Mouse (Mus musculus) megakaryocyte-erythroid progenitor cell, adult 5-6 weeks (primary cell): ENCODE results near the gene Dnah2. TPM values are rescaled to one million over a fixed set of nuclear protein-coding genes. Genes with fewer than 3 reads are reported as not detected.

Source experiments
- ATAC-seq: replicated peaks from 2 replicates; pipeline ENCODE4 v1.8.0; 2016; ENCODE audit warnings: mild to moderate bottlenecking, inconsistent platforms; ENCODE audit not compliant: severe bottlenecking, poor library complexity, low FRiP score, low TSS enrichment
- total RNA-seq, 2 experiments: library from RNA; stranded (forward) in 1 of 2; stranded (reverse) in 1 of 2; fragments of 200-1000, 215-1000 nt in 1 of 2; fragments of >200 nt in 1 of 2; fragmentation: Nextera tagmentation in 1 of 2; gene quantifications; 2 replicates each; pipeline ENCODE4 v1.2.3; 2014 to 2017

The Dnah2 gene
- total RNA-seq, 2 experiments from 2014 or later: not detected

- peak; percentile 47; the same call in 1 of the 2 replicates for ATAC-seq
Observed at GRCm38 (mm10) chr11:69428751-69429150, 120.2 kb downstream of the Dnah2 start.

- ATAC-seq: no peak
Observed at GRCm38 (mm10) chr11:69426246-69426645, 122.7 kb downstream of the Dnah2 start.

GRCm38 (mm10) chr11:69423885-69424284 is 125.0 kb downstream of the Dnah2 start:
- no peak for ATAC-seq

- ATAC-seq: no peak
Observed at GRCm38 (mm10) chr11:69422842-69423241, 126.1 kb downstream of the Dnah2 start.

GRCm38 (mm10) chr11:69421131-69421977 is 127.6 kb downstream of the Dnah2 start:
- ATAC-seq: no peak

- no peak for ATAC-seq
Observed at GRCm38 (mm10) chr11:69420554-69421000, 128.3 kb downstream of the Dnah2 start.

GRCm38 (mm10) chr11:69419813-69420553 is 128.9 kb downstream of the Dnah2 start:
- 0 out of 2 replicates have a peak, but pooled peaks have one; percentile 29 for ATAC-seq

- ATAC-seq: no peak
Observed at GRCm38 (mm10) chr11:69419443-69419812, 129.5 kb downstream of the Dnah2 start.

- ATAC-seq: peak; percentile 66
Observed at GRCm38 (mm10) chr11:69418481-69419442, 130.1 kb downstream of the Dnah2 start.

GRCm38 (mm10) chr11:69417449-69418384 is 131.2 kb downstream of the Dnah2 start:
- peak; percentile 47 for ATAC-seq

GRCm38 (mm10) chr11:69416921-69417448 is 131.9 kb downstream of the Dnah2 start:
- ATAC-seq: no peak

- no peak for ATAC-seq
Observed at GRCm38 (mm10) chr11:69416509-69416908, 132.4 kb downstream of the Dnah2 start.

- ATAC-seq: no peak
Observed at GRCm38 (mm10) chr11:69415668-69416451, 133.1 kb downstream of the Dnah2 start.

GRCm38 (mm10) chr11:69415327-69415667 is 133.6 kb downstream of the Dnah2 start:
- ATAC-seq: no peak

- no peak for ATAC-seq
Observed at GRCm38 (mm10) chr11:69414421-69415326, 134.2 kb downstream of the Dnah2 start.
